Mouse (Mus musculus) CH12.LX (cell line): ENCODE data around the gene Csnk2b.

Experiments
- BHLHE40 ChIP-seq: IDR thresholded peaks from 2 replicates; pipeline ENCODE4 v1.6.1; 2011; ENCODE audit warnings: mild to moderate bottlenecking, low read depth, low read length, improper control_type of control experiment
- CTCF ChIP-seq, 2 experiments: IDR thresholded peaks in 1 of 2; conservative IDR thresholded peaks in 1 of 2; 2 replicates each; pipeline ENCODE4 v1.5.1; 2011 to 2012; ENCODE audit warnings: low read depth in 2 of 2, low read length in 2 of 2, improper control_type of control experiment in 1 of 2, inconsistent platforms in 1 of 2, mild to moderate bottlenecking in 1 of 2, moderate library complexity in 1 of 2
- EP300 ChIP-seq: IDR thresholded peaks from 2 replicates; pipeline ENCODE4 v1.6.1; 2011; ENCODE audit warnings: low read length, improper control_type of control experiment
- HCFC1 ChIP-seq: IDR thresholded peaks from 2 replicates; pipeline ENCODE4 v1.6.1; 2012; ENCODE audit warnings: low read depth, mild to moderate bottlenecking, inconsistent platforms, low read length, improper control_type of control experiment
- MAX ChIP-seq: IDR thresholded peaks from 2 replicates; pipeline ENCODE4 v1.6.1; 2011; ENCODE audit warnings: low read length, improper control_type of control experiment
- MYC ChIP-seq: IDR thresholded peaks from 2 replicates; pipeline ENCODE4 v1.6.1; 2011; ENCODE audit warnings: low read depth, mild to moderate bottlenecking, improper control_type of control experiment, low read length
- NELFE ChIP-seq: IDR thresholded peaks from 2 replicates; pipeline ENCODE4 v1.6.1; 2011; ENCODE audit warnings: low read depth, low read length, improper control_type of control experiment
- NRF1 ChIP-seq: IDR thresholded peaks from 2 replicates; pipeline ENCODE4 v1.6.1; 2014; ENCODE audit warnings: low read depth, mild to moderate bottlenecking, inconsistent platforms, low read length, improper control_type of control experiment, moderate library complexity
- POLR2A ChIP-seq: IDR thresholded peaks from 2 replicates; pipeline ENCODE4 v1.6.1; 2011; ENCODE audit warnings: low read depth, mild to moderate bottlenecking, improper control_type of control experiment, low read length
- SMC3 ChIP-seq: IDR thresholded peaks from 2 replicates; pipeline ENCODE4 v1.6.1; 2011; ENCODE audit warnings: low read depth, low read length, improper control_type of control experiment
- UBTF ChIP-seq: IDR thresholded peaks from 2 replicates; pipeline ENCODE4 v1.6.1; 2012; ENCODE audit warnings: low read depth, mild to moderate bottlenecking, inconsistent platforms, low read length, improper control_type of control experiment, moderate library complexity
- USF2 ChIP-seq: conservative IDR thresholded peaks from 2 replicates; pipeline ENCODE4 v1.6.1; 2011; ENCODE audit warnings: low read depth, low read length, improper control_type of control experiment
- ZNF384 ChIP-seq: IDR thresholded peaks from 2 replicates; pipeline ENCODE4 v1.6.1; 2012; ENCODE audit warnings: low read depth, low read length, improper control_type of control experiment, inconsistent platforms

GRCm38 (mm10) chr17:35104079-35104478 is 17.8 kb downstream of the Csnk2b start:
- TF ChIP-seq SMC3 (no peak), CTCF (conservative IDR thresholded peaks at IDR 0.05 in 1 of 2, IDR thresholded peaks at IDR 0.05 in 1 of 2; ENCODE audit: low read depth in 2 of 2, low read length in 2 of 2) (no peak), HCFC1 (no peak), BHLHE40 (no peak), POLR2A (no peak), EP300 (no peak), NRF1 (no peak), USF2 (no peak), MAX (no peak), UBTF (no peak), NELFE (no peak), ZNF384 (no peak), MYC (no peak)
